ENCODE assay signal across 20 mouse cellular contexts in genomic region chr1:59730106-59730505, GRCm38 (mm10). TPM values are rescaled to one million over a fixed set of nuclear protein-coding genes. Genes with fewer than 3 reads are reported as not detected.
DNase-seq lines count a peak whose midpoint lies in the region; ATAC-seq lines count a peak whose summit lies in the region.
"Had no signal": no experiment of that assay in that cellular context is flagged by ENCODE, and none has a peak within 500 bp of the region (broad histone marks: within the 10 kb centered on the region; RNA-seq: fewer than 3 reads in every experiment).

No protein-coding gene starts in this region.

- no peak overlapping the region for H3K27ac ChIP-seq in kidney, embryonic 15.5 days
- no peak overlapping the region for H3K27ac ChIP-seq in hindbrain, embryonic 13.5 days
- H3K27ac ChIP-seq: embryonic facial prominence, embryonic 10.5 days; forebrain, embryonic 13.5 days; heart, embryonic 10.5 days; hindbrain, embryonic 14.5 days; liver, embryonic 14.5 days; neural tube, embryonic 12.5 days had no signal

- ATAC-seq in kidney, embryonic 15.5 days (replicated peaks; ENCODE audit: low FRiP score), result no peak
- no peak for ATAC-seq in hindbrain, embryonic 13.5 days (ENCODE audit: low FRiP score)
- ATAC-seq: Patski had no signal

- no peaks in the 10 kb centered on the region for H3K36me3 ChIP-seq in kidney, embryonic 15.5 days
- no peaks in the 10 kb centered on the region for H3K36me3 ChIP-seq in hindbrain, embryonic 13.5 days
- H3K36me3 ChIP-seq: embryonic facial prominence, embryonic 10.5 days; heart, embryonic 10.5 days; neural tube, embryonic 12.5 days had no signal

- no peak overlapping the region for H3K9ac ChIP-seq in kidney, embryonic 15.5 days
- no peak overlapping the region for H3K9ac ChIP-seq in hindbrain, embryonic 13.5 days
- H3K9ac ChIP-seq: forebrain, embryonic 13.5 days; hindbrain, embryonic 14.5 days; liver, embryonic 14.5 days; neural tube, embryonic 12.5 days had no signal

- H3K4me2 ChIP-seq in kidney, embryonic 15.5 days, result no peak overlapping the region
- H3K4me2 ChIP-seq in hindbrain, embryonic 13.5 days, result no peak overlapping the region
- H3K4me2 ChIP-seq: forebrain, embryonic 13.5 days; hindbrain, embryonic 14.5 days; midbrain, embryonic 11.5 days; neural tube, embryonic 12.5 days had no signal

- no peaks in the 10 kb centered on the region for H3K27me3 ChIP-seq in kidney, embryonic 15.5 days
- no peaks in the 10 kb centered on the region for H3K27me3 ChIP-seq in hindbrain, embryonic 13.5 days
- H3K27me3 ChIP-seq: forebrain, embryonic 13.5 days; neural tube, embryonic 12.5 days; Patski had no signal

- no peaks in the 10 kb centered on the region for H3K4me1 ChIP-seq in kidney, embryonic 15.5 days
- no peaks in the 10 kb centered on the region for H3K4me1 ChIP-seq in hindbrain, embryonic 13.5 days (replicated peaks)
- H3K4me1 ChIP-seq: embryonic facial prominence, embryonic 10.5 days; neural tube, embryonic 12.5 days had no signal

- DNase-seq in kidney, adult 11 months, result peak; percentile 6
- peak; percentile 57 for DNase-seq in gonadal fat pad, adult 2 months (ENCODE audit: low read depth)
- peak; percentile 21 for DNase-seq in kidney, postnatal 14 days
- DNase-seq in lung, postnatal 10 days, result peak; percentile 32
- no peak for DNase-seq in layer of hippocampus, adult 8-10 months (ENCODE audit: low spot score in 2 of 2)
- DNase-seq: adrenal gland, postnatal 14 days; cerebellum, adult 11 months; gastrocnemius, postnatal 10 days; layer of hippocampus, postnatal 36 days; thymus, postnatal 14 days had no signal

- 80% methylated on average over 8 of the region's 8 CpGs for WGBS in kidney, embryonic 15.5 days
- 83% methylated on average over 8 of the region's 8 CpGs for WGBS in hindbrain, embryonic 13.5 days

- no peaks in the 10 kb centered on the region for H3K9me3 ChIP-seq in kidney, embryonic 15.5 days (replicated peaks)
- H3K9me3 ChIP-seq in hindbrain, embryonic 13.5 days, result no peaks in the 10 kb centered on the region
- H3K9me3 ChIP-seq: embryonic facial prominence, embryonic 10.5 days; forebrain, embryonic 13.5 days; heart, embryonic 10.5 days; neural tube, embryonic 12.5 days had no signal

- H3K4me3 ChIP-seq in kidney, embryonic 15.5 days (replicated peaks), result no peak overlapping the region
- no peak overlapping the region for H3K4me3 ChIP-seq in hindbrain, embryonic 13.5 days
- H3K4me3 ChIP-seq: embryonic facial prominence, embryonic 10.5 days; forebrain, embryonic 13.5 days; heart, embryonic 10.5 days; neural tube, embryonic 12.5 days had no signal

RNA-seq across cellular contexts. Expression of gene Bmpr2, which starts 33.1 kb away (rescaled TPM):
- polyA plus RNA-seq in kidney, embryonic 15.5 days (2015; fragmentation: Nextera tagmentation; extraction: Ambion mirVana), result 8.1 and 8.3 TPM in 2 replicates
- polyA plus RNA-seq in gonadal fat pad, adult 2 months (2012; rRNA removed), result 10.3 and 13.7 TPM in 2 replicates
- polyA plus RNA-seq in hindbrain, embryonic 13.5 days (2015; fragmentation: Nextera tagmentation; extraction: Ambion mirVana), result 11.7 and 12.1 TPM in 2 replicates
- 10 to 100 TPM; 87.7 to 93.2 (median 90.8) TPM for total RNA-seq in layer of hippocampus, adult 8-10 months (2022)

RNA-seq across cellular contexts. Expression of gene Nop58, which starts 45.3 kb away (rescaled TPM):
- 285 and 288 TPM in 2 replicates for polyA plus RNA-seq in kidney, embryonic 15.5 days (2015; fragmentation: Nextera tagmentation; extraction: Ambion mirVana)
- polyA plus RNA-seq in gonadal fat pad, adult 2 months (2012; rRNA removed), result 11.3 and 12.3 TPM in 2 replicates
- 168 and 175 TPM in 2 replicates for polyA plus RNA-seq in hindbrain, embryonic 13.5 days (2015; fragmentation: Nextera tagmentation; extraction: Ambion mirVana)
- total RNA-seq in layer of hippocampus, adult 8-10 months (2022), result 10 to 100 TPM; 51.2 to 67.0 (median 56.5) TPM

RNA-seq across cellular contexts. Expression of gene Sumo1, which starts 59.5 kb away (rescaled TPM):
- 395 and 436 TPM in 2 replicates for polyA plus RNA-seq in kidney, embryonic 15.5 days (2015; fragmentation: Nextera tagmentation; extraction: Ambion mirVana)
- 22.6 and 25.6 TPM in 2 replicates for polyA plus RNA-seq in gonadal fat pad, adult 2 months (2012; rRNA removed)
- polyA plus RNA-seq in hindbrain, embryonic 13.5 days (2015; fragmentation: Nextera tagmentation; extraction: Ambion mirVana), result 410 and 416 TPM in 2 replicates
- 100 to 1,000 TPM; 103 to 124 (median 113) TPM for total RNA-seq in layer of hippocampus, adult 8-10 months (2022)

Comparison
In these comparisons a context has a peak if more than half of its experiments do, and no peak if none do; other contexts are left out.
1. DNase-seq: peak in kidney, adult 11 months (single experiment), gonadal fat pad, adult 2 months (single experiment), kidney, postnatal 14 days (single experiment) and lung, postnatal 10 days (single experiment); none in layer of hippocampus, adult 8-10 months (0 of 2).
2. RNA of gene Nop58, which starts 45.3 kb away (polyA plus RNA-seq): 285 to 288 TPM in kidney, embryonic 15.5 days and 168 to 175 TPM in hindbrain, embryonic 13.5 days; 11.3 to 12.3 TPM in gonadal fat pad, adult 2 months; every median in the first group is over 10 times any median in the second.
3. RNA of gene Sumo1, which starts 59.5 kb away (polyA plus RNA-seq): 410 to 416 TPM in hindbrain, embryonic 13.5 days and 395 to 436 TPM in kidney, embryonic 15.5 days; 22.6 to 25.6 TPM in gonadal fat pad, adult 2 months; every median in the first group is over 10 times any median in the second.